In genomic region chr8:124232280-124232600, GRCm38 (mm10) we compare ENCODE assay signal across 8 mouse cellular contexts. TPM values are rescaled to one million over a fixed set of nuclear protein-coding genes. Genes with fewer than 3 reads are reported as not detected.
DNase-seq lines count a peak whose midpoint lies in the region; ATAC-seq and TF ChIP-seq lines count a peak whose summit lies in the region.

No protein-coding gene starts in this region.

- H3K27ac ChIP-seq in embryonic facial prominence, embryonic 15.5 days (replicated peaks): no peak overlapping the region
- no peak overlapping the region for H3K27ac ChIP-seq in limb, embryonic 11.5 days (replicated peaks; ENCODE audit: low read depth, low read length)
- H3K27ac ChIP-seq in neural tube, embryonic 15.5 days (replicated peaks): peak overlapping the region; percentile 79

- no peaks in the 10 kb centered on the region for H3K27me3 ChIP-seq in embryonic facial prominence, embryonic 15.5 days
- H3K27me3 ChIP-seq in limb, embryonic 11.5 days (ENCODE audit: control insufficient read depth, insufficient read depth, low read length): no peaks in the 10 kb centered on the region
- no peaks in the 10 kb centered on the region for H3K27me3 ChIP-seq in neural tube, embryonic 15.5 days (replicated peaks)

- H3K4me2 ChIP-seq in embryonic facial prominence, embryonic 15.5 days (replicated peaks): peak overlapping the region; percentile 93
- peak overlapping the region; percentile 98 for H3K4me2 ChIP-seq in limb, embryonic 11.5 days (ENCODE audit: low read depth, severe bottlenecking)
- H3K4me2 ChIP-seq in neural tube, embryonic 15.5 days: peak overlapping the region; percentile 94

- H3K9ac ChIP-seq in embryonic facial prominence, embryonic 15.5 days: peak overlapping the region; percentile 81
- H3K9ac ChIP-seq in limb, embryonic 11.5 days (ENCODE audit: low read length): peak overlapping the region; percentile 89
- peak overlapping the region; percentile 86 for H3K9ac ChIP-seq in neural tube, embryonic 15.5 days (replicated peaks)

- no peaks in the 10 kb centered on the region for H3K36me3 ChIP-seq in embryonic facial prominence, embryonic 15.5 days
- no peaks in the 10 kb centered on the region for H3K36me3 ChIP-seq in limb, embryonic 11.5 days (ENCODE audit: control insufficient read depth, insufficient read depth, low read length)
- H3K36me3 ChIP-seq in neural tube, embryonic 15.5 days: no peaks in the 10 kb centered on the region

- DNase-seq in lung, adult 2 months: no peak
- DNase-seq in lung, postnatal 4 days: no peak
- DNase-seq in limb, embryonic 11.5 days (ENCODE audit: low spot score): no peak
- no peak for DNase-seq in cerebellum, postnatal 14 days
- DNase-seq in ovary, postnatal 14 days (ENCODE audit: low spot score): no peak
- no peak for DNase-seq in B cell, adult 2 months

- H3K9me3 ChIP-seq in embryonic facial prominence, embryonic 15.5 days (replicated peaks): no peaks in the 10 kb centered on the region
- no peaks in the 10 kb centered on the region for H3K9me3 ChIP-seq in limb, embryonic 11.5 days (ENCODE audit: control insufficient read depth, low read length)
- H3K9me3 ChIP-seq in neural tube, embryonic 15.5 days (replicated peaks): no peaks in the 10 kb centered on the region

- no peak for TF ChIP-seq POLR2A in lung, adult 2 months (IDR thresholded peaks at IDR 0.05; ENCODE audit: borderline replicate concordance, extremely low read depth, low read depth, low read length)

- WGBS in lung, adult 2 months: 8% methylated on average over 18 of the region's 18 CpGs
- WGBS in embryonic facial prominence, embryonic 15.5 days: 4% methylated on average over 18 of the region's 18 CpGs
- WGBS in limb, embryonic 11.5 days: 4% methylated on average over 18 of the region's 18 CpGs
- 5% methylated on average over 18 of the region's 18 CpGs for WGBS in neural tube, embryonic 15.5 days

- H3K4me3 ChIP-seq in lung, adult 2 months (replicated peaks; ENCODE audit: extremely low read depth, low read depth, low read length): peak overlapping the region; percentile 66
- H3K4me3 ChIP-seq in embryonic facial prominence, embryonic 15.5 days (replicated peaks): peak overlapping the region; percentile 86
- peak overlapping the region; percentile 91 for H3K4me3 ChIP-seq in limb, embryonic 11.5 days (ENCODE audit: low read depth, low read length)
- peak overlapping the region; percentile 96 for H3K4me3 ChIP-seq in neural tube, embryonic 15.5 days (replicated peaks)

- no peak for ATAC-seq in embryonic facial prominence, embryonic 15.5 days (ENCODE audit: insufficient number of reproducible peaks, low FRiP score, low TSS enrichment, low read depth)
- no peak for ATAC-seq in limb, embryonic 11.5 days (ENCODE audit: insufficient number of reproducible peaks, low FRiP score, low TSS enrichment, low read depth)
- ATAC-seq in neural tube, embryonic 15.5 days (ENCODE audit: low FRiP score): no peak

- no peak for TF ChIP-seq CTCF in lung, adult 2 months (IDR thresholded peaks at IDR 0.05; ENCODE audit: insufficient read depth, low read length)

- no peaks in the 10 kb centered on the region for H3K4me1 ChIP-seq in lung, adult 2 months (ENCODE audit: control insufficient read depth, insufficient read depth, low read length)
- peaks cover 23% of the 10 kb centered on the region for H3K4me1 ChIP-seq in embryonic facial prominence, embryonic 15.5 days
- peaks cover 5% of the 10 kb centered on the region; the same call in 1 of the 2 replicates for H3K4me1 ChIP-seq in limb, embryonic 11.5 days (ENCODE audit: control insufficient read depth, insufficient read depth, low read length)
- peaks cover 42% of the 10 kb centered on the region for H3K4me1 ChIP-seq in neural tube, embryonic 15.5 days

RNA-seq across cellular contexts. Expression of gene Galnt2, which starts 1.0 kb away (rescaled TPM):
- polyA plus RNA-seq in lung, adult 2 months (2012; rRNA removed): 17.6 and 25.5 TPM in 2 replicates
- 40.0 and 51.5 TPM in 2 replicates for polyA plus RNA-seq in embryonic facial prominence, embryonic 15.5 days (2015; fragmentation: Nextera tagmentation; extraction: Ambion mirVana)
- 56.4 and 59.4 TPM in 2 replicates for polyA plus RNA-seq in limb, embryonic 11.5 days (2014; fragmentation: Nextera tagmentation; extraction: Ambion mirVana)
- polyA plus RNA-seq in neural tube, embryonic 15.5 days (2015; fragmentation: Nextera tagmentation; extraction: Ambion mirVana): 59.7 and 62.7 TPM in 2 replicates
